Mouse (Mus musculus) lung, embryonic 16.5 days (tissue): ENCODE measurements at regions not wholly inside any gene's neighbourhood (a gene's known extent, or its start where the extent isn't known, plus 50 kb on each side); places are given as distances from the start of the nearest gene placed in this dataset.

Experiments
- ATAC-seq: fragments of 200-750 bp; cut with Nextera tagmentation; 2 replicates; pipeline ENCODE4 v1.8.0; 2017; ENCODE audit warnings: low read depth, mild to moderate bottlenecking, moderate library complexity
- H3K27ac ChIP-seq: fragments of 300-500 bp; sonication (generic); 2 replicates; pipeline ENCODE4 v1.5.1; 2014; ENCODE audit warnings: mild to moderate bottlenecking, control low read depth, low read length
- H3K27me3 ChIP-seq: fragments of 300-500 bp; sonication (generic); 2 replicates; pipeline ENCODE4 v1.6.1; 2014; ENCODE audit warnings: low read depth, low read length, mixed read lengths; ENCODE audit not compliant: control insufficient read depth, insufficient read depth
- H3K36me3 ChIP-seq: fragments of 300-500 bp; sonication (generic); 2 replicates; pipeline ENCODE4 v1.6.1; 2014; ENCODE audit warnings: low read length; ENCODE audit not compliant: control insufficient read depth, insufficient read depth
- H3K4me1 ChIP-seq: fragments of 300-500 bp; sonication (generic); replicated peaks from 2 replicates; pipeline ENCODE4 v1.6.1; 2014; ENCODE audit warnings: low read length, mixed read lengths; ENCODE audit not compliant: control insufficient read depth, insufficient read depth
- H3K4me2 ChIP-seq: fragments of 300-500 bp; sonication (generic); 2 replicates; pipeline ENCODE4 v1.6.1; 2014; ENCODE audit warnings: low read depth, low read length, control low read depth
- H3K4me3 ChIP-seq: fragments of 300-500 bp; sonication (generic); 2 replicates; pipeline ENCODE4 v1.5.1; 2014; ENCODE audit warnings: mild to moderate bottlenecking, low read length, control low read depth
- H3K9ac ChIP-seq: fragments of 300-500 bp; sonication (generic); 2 replicates; pipeline ENCODE4 v1.6.1; 2014; ENCODE audit warnings: low read length, control low read depth
- H3K9me3 ChIP-seq: fragments of 300-500 bp; sonication (generic); 2 replicates; pipeline ENCODE4 v1.6.1; 2016; ENCODE audit warnings: low read length; ENCODE audit not compliant: control insufficient read depth
- WGBS: fragments of 180-500 bp; shearing (Covaris S2); extraction: QIAGEN DNeasy Blood & Tissue Kit; methylation state at CpG from one replicate; pipeline ENCODE4 v1.1.7; 2014; 5-methylcytosine and 5-hydroxymethylcytosine counted together

- Histone ChIP-seq H3K9me3 (no peaks in the 10 kb centered on the region), H3K4me2 (no peak overlapping the region), H3K27ac (no peak overlapping the region), H3K4me3 (no peak overlapping the region), H3K36me3 (no peaks in the 10 kb centered on the region), H3K4me1 (no peaks in the 10 kb centered on the region), H3K9ac (no peak overlapping the region), H3K27me3 (no peaks in the 10 kb centered on the region)
- ATAC-seq = no peak
- WGBS = 40% methylated on average over 6 of the region's 6 CpGs
Measured at GRCm38 (mm10) chr2:106412158-106412557, 280.9 kb upstream of the Mpped2 start.

GRCm38 (mm10) chr2:106415474-106416019 is 277.5 kb upstream of the Mpped2 start:
- Histone ChIP-seq H3K4me1 (no peaks in the 10 kb centered on the region), H3K27me3 (no peaks in the 10 kb centered on the region), H3K4me2 (no peak overlapping the region), H3K4me3 (no peak overlapping the region), H3K9me3 (no peaks in the 10 kb centered on the region), H3K36me3 (no peaks in the 10 kb centered on the region), H3K9ac (no peak overlapping the region), H3K27ac (no peak overlapping the region)
- ATAC-seq = no peak
- 72% methylated on average over 7 of the region's 7 CpGs for WGBS

DNA sequence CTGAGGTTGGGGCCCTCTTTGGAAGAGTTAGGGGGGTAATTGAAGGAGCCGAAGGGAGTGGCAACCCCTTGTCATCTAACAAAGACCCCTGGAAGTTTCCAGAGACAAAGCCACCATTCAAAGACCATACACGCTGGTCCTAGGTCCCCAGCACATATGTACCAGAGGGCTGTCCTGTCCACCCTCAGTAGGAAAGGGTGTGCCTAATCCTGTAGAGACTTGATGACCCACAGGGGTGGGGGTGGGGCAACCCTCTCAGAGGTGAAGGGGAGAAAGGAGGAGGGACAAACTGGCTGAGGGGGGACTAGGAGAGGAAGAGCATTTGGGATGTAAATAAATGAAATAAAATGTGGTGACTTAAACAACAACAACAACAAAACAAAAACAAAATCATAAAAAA is 274.9 kb upstream of the Mpped2 start:
- no peak overlapping the region for H3K27ac ChIP-seq
- no peaks in the 10 kb centered on the region for H3K36me3 ChIP-seq
- H3K9ac ChIP-seq = no peak overlapping the region
- WGBS = 90% methylated on average over 2 of the region's 2 CpGs
- H3K9me3 ChIP-seq = no peaks in the 10 kb centered on the region
- no peak overlapping the region for H3K4me2 ChIP-seq
- no peak for ATAC-seq
- H3K4me1 ChIP-seq = no peaks in the 10 kb centered on the region
- no peaks in the 10 kb centered on the region for H3K27me3 ChIP-seq
- no peak overlapping the region for H3K4me3 ChIP-seq

DNA sequence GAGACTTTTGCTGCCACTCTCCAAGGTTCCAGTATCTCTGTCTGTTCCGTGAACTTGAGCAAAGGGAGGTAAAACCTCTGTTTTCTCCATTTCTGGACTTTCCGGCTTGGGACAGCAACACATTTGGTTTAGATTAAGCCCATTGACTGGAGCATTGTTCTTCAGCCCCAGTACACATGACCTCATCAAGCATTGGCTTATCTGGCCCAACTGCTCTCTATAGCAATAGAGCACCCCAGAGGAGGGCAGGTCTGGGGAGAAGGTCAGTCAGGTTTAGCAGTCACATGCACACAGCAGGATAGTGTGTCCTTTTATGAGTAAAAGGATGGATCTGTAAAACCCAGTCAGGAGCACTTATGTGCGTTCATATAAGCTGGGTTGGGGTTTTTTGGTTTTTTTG is 268.1 kb upstream of the Mpped2 start:
- no peak overlapping the region for H3K4me2 ChIP-seq
- ATAC-seq = no peak
- no peak overlapping the region for H3K9ac ChIP-seq
- H3K27ac ChIP-seq = no peak overlapping the region
- no peaks in the 10 kb centered on the region for H3K27me3 ChIP-seq
- H3K9me3 ChIP-seq = no peaks in the 10 kb centered on the region
- no peaks in the 10 kb centered on the region for H3K36me3 ChIP-seq
- H3K4me3 ChIP-seq = no peak overlapping the region
- WGBS = 70% methylated on average over 3 of the region's 3 CpGs
- H3K4me1 ChIP-seq = no peaks in the 10 kb centered on the region

GRCm38 (mm10) chr2:106425451-106425881 is 267.6 kb upstream of the Mpped2 start:
- no peak overlapping the region for H3K9ac ChIP-seq
- H3K4me1 ChIP-seq = no peaks in the 10 kb centered on the region
- no peak overlapping the region for H3K4me2 ChIP-seq
- WGBS = 74% methylated on average over 4 of the region's 4 CpGs
- no peak overlapping the region for H3K4me3 ChIP-seq
- no peaks in the 10 kb centered on the region for H3K36me3 ChIP-seq
- H3K27me3 ChIP-seq = no peaks in the 10 kb centered on the region
- ATAC-seq = no peak
- H3K27ac ChIP-seq = no peak overlapping the region
- no peaks in the 10 kb centered on the region for H3K9me3 ChIP-seq

- WGBS = 78% methylated on average over 1 of the region's 1 CpGs
- H3K27me3 ChIP-seq = no peaks in the 10 kb centered on the region
- H3K9ac ChIP-seq = no peak overlapping the region
- H3K9me3 ChIP-seq = no peaks in the 10 kb centered on the region
- ATAC-seq = no peak
- no peak overlapping the region for H3K4me3 ChIP-seq
- H3K4me1 ChIP-seq = no peaks in the 10 kb centered on the region
- H3K27ac ChIP-seq = no peak overlapping the region
- no peak overlapping the region for H3K4me2 ChIP-seq
- H3K36me3 ChIP-seq = no peaks in the 10 kb centered on the region
Measured at GRCm38 (mm10) chr2:106426010-106426409, 267.1 kb upstream of the Mpped2 start.

- no peak overlapping the region for H3K4me3 ChIP-seq
- H3K9ac ChIP-seq = no peak overlapping the region
- WGBS = 64% methylated on average over 7 of the region's 7 CpGs
- H3K4me1 ChIP-seq = no peaks in the 10 kb centered on the region
- H3K36me3 ChIP-seq = no peaks in the 10 kb centered on the region
- no peak overlapping the region for H3K27ac ChIP-seq
- no peak for ATAC-seq
- no peaks in the 10 kb centered on the region for H3K27me3 ChIP-seq
- no peaks in the 10 kb centered on the region for H3K9me3 ChIP-seq
- 0 out of 2 replicates have a peak overlapping the region, but pooled peaks have one; percentile 12 for H3K4me2 ChIP-seq
Measured at GRCm38 (mm10) chr2:106427237-106427636, 265.8 kb upstream of the Mpped2 start.

DNA sequence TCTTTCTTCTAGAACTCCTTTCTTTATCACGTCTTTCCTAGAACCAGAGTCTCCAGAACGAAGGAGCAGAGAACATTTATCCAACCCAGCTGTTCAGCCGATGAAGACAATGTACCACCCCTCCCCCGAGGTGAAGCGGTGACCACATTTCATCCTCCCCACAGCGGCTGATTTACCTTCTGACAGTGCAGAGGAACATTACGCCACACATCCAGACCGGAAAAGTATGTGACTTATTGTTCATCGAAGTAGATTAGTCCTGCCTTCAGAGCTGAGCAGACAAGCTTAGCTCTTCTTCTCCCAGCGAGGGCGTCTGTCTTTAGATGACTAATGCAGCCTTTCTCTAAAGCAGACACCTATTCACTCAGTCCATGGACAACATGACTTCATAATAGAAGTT is 264.2 kb upstream of the Mpped2 start:
- H3K4me2 ChIP-seq = peak overlapping the region; percentile 9; the same call in 1 of the 2 replicates
- H3K27ac ChIP-seq = no peak overlapping the region
- ATAC-seq = no peak
- H3K9me3 ChIP-seq = no peaks in the 10 kb centered on the region
- H3K9ac ChIP-seq = no peak overlapping the region
- no peaks in the 10 kb centered on the region for H3K4me1 ChIP-seq
- 33% methylated on average over 11 of the region's 11 CpGs for WGBS
- H3K36me3 ChIP-seq = no peaks in the 10 kb centered on the region
- H3K27me3 ChIP-seq = no peaks in the 10 kb centered on the region
- H3K4me3 ChIP-seq = no peak overlapping the region

DNA sequence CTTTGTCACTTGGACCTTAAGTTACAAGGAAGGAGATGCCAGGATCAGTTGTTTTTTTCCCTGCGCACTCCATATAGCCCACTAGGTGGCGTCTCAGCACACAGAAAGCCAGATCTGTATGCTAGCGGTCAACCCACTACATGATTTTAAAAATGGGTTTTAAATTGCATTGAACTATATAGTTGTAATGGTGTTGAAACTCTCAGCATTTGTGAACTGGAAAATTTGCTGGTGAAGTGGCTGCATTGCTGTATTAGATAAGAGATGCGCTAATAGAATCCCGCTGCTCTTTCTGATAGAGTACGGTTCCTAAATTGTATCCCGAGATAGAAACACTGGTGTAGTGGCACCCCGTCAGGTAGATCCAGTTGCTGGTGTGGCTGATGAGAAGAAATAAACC is 261.9 kb upstream of the Mpped2 start:
- Histone ChIP-seq H3K27ac (no peak overlapping the region), H3K4me3 (no peak overlapping the region), H3K4me1 (no peaks in the 10 kb centered on the region), H3K36me3 (no peaks in the 10 kb centered on the region), H3K9me3 (no peaks in the 10 kb centered on the region), H3K9ac (no peak overlapping the region), H3K4me2 (0 out of 2 replicates have a peak overlapping the region, but pooled peaks have one; percentile 9), H3K27me3 (no peaks in the 10 kb centered on the region)
- ATAC-seq = no peak
- WGBS = 31% methylated on average over 8 of the region's 8 CpGs
